ENCODE assay signal across 18 mouse cellular contexts in the genomic region with DNA sequence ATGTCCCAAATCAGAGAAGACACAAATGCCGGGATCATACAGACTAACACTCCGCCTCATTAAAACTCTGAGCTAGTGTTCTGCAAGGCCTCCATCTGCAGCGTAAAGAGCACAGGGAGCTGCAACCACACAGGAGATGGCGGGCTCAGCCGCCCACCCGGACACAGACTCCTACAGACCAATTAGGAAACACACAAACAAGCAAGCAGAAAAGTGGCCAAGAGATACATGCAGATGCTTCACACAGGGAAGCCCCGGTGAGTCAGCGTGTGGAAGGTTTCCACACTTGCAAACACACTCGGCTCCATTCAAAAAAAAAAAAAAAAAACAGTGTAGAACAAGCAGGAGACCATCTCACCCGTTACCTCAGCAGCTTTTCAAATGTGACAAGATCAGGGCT.
A peak's percentile ranks its signal among the peaks of the same experiment; 100 is the strongest.
DNase-seq lines count a peak whose midpoint lies in the region; ATAC-seq and TF ChIP-seq lines count a peak whose summit lies in the region.
"Had no signal": no experiment of that assay in that cellular context is flagged by ENCODE, and none has a peak within 500 bp of the region (broad histone marks: within the 10 kb centered on the region; RNA-seq: fewer than 3 reads in every experiment).

No protein-coding gene starts in this region.

- no peak for TF ChIP-seq CTCF in cerebellum, adult 2 months (IDR thresholded peaks at IDR 0.05; ENCODE audit: borderline replicate concordance, insufficient read depth, low read depth, low read length)

- no peak for TF ChIP-seq POLR2A in cerebellum, adult 2 months (IDR thresholded peaks at IDR 0.05; ENCODE audit: borderline replicate concordance, insufficient read depth, low read length)

- 36% methylated on average over 10 of the region's 10 CpGs for WGBS in cerebellum, adult 2 months
- 68% methylated on average over 10 of the region's 10 CpGs for WGBS in hindbrain, embryonic 13.5 days

- H3K27ac ChIP-seq in cerebellum, adult 2 months (ENCODE audit: insufficient read depth, low read length): no peak overlapping the region
- H3K27ac ChIP-seq in hindbrain, embryonic 13.5 days: no peak overlapping the region
- H3K27ac ChIP-seq: forebrain, embryonic 15.5 days; hindbrain, embryonic 12.5 days; limb, embryonic 15.5 days; midbrain, embryonic 15.5 days had no signal

- peak; percentile 48 to 72 for DNase-seq in cerebellum, adult 2 months
- DNase-seq in cerebellum, postnatal 10 days: no peak
- DNase-seq in left cerebral cortex, postnatal 36 days (ENCODE audit: low spot score in 2 of 2): peak; percentile 45 to 53
- DNase-seq in left cerebral cortex, postnatal 4 days: no peak
- DNase-seq in NIH3T3 (ENCODE audit: low read depth): peak; percentile 85
- peak; percentile 28 to 29 for DNase-seq in frontal cortex, postnatal 36 days (ENCODE audit: low spot score in 2 of 2)
- DNase-seq: B cell, adult 2 months; gastrocnemius, postnatal 10 days; kidney, adult 9 months; lung, postnatal 10 days; thymus, postnatal 4 days had no signal

- no peak overlapping the region for H3K4me2 ChIP-seq in hindbrain, embryonic 13.5 days
- H3K4me2 ChIP-seq: forebrain, embryonic 15.5 days; hindbrain, embryonic 12.5 days; limb, embryonic 15.5 days; midbrain, embryonic 15.5 days had no signal

- peaks cover 29% of the 10 kb centered on the region for H3K4me1 ChIP-seq in cerebellum, adult 2 months (ENCODE audit: control insufficient read depth, insufficient read depth, low read length)
- peaks cover 10% of the 10 kb centered on the region for H3K4me1 ChIP-seq in hindbrain, embryonic 13.5 days (replicated peaks)
- H3K4me1 ChIP-seq: limb, embryonic 15.5 days had no signal

- no peak for ATAC-seq in hindbrain, embryonic 13.5 days (ENCODE audit: low FRiP score)
- ATAC-seq: forebrain, embryonic 15.5 days; midbrain, embryonic 15.5 days had no signal

- no peaks in the 10 kb centered on the region for H3K27me3 ChIP-seq in cerebellum, adult 2 months (ENCODE audit: control insufficient read depth, insufficient read depth, low read length)
- H3K27me3 ChIP-seq in hindbrain, embryonic 13.5 days: no peaks in the 10 kb centered on the region
- H3K27me3 ChIP-seq: forebrain, embryonic 15.5 days; hindbrain, embryonic 12.5 days; limb, embryonic 15.5 days; midbrain, embryonic 15.5 days had no signal

- no peak overlapping the region for H3K9ac ChIP-seq in hindbrain, embryonic 13.5 days
- H3K9ac ChIP-seq: forebrain, embryonic 15.5 days; hindbrain, embryonic 12.5 days; limb, embryonic 15.5 days; midbrain, embryonic 15.5 days had no signal

- H3K4me3 ChIP-seq in cerebellum, adult 2 months (replicated peaks; ENCODE audit: insufficient read depth, low read depth, low read length): no peak overlapping the region
- no peak overlapping the region for H3K4me3 ChIP-seq in hindbrain, embryonic 13.5 days
- H3K4me3 ChIP-seq: erythroblast, embryonic 14.5 days; forebrain, embryonic 15.5 days; hindbrain, embryonic 12.5 days; limb, embryonic 15.5 days; megakaryocyte, embryonic 14.5 days; midbrain, embryonic 15.5 days had no signal

- H3K9me3 ChIP-seq in hindbrain, embryonic 13.5 days: no peaks in the 10 kb centered on the region
- H3K9me3 ChIP-seq: forebrain, embryonic 15.5 days; hindbrain, embryonic 12.5 days; limb, embryonic 15.5 days; megakaryocyte, embryonic 14.5 days; midbrain, embryonic 15.5 days had no signal

- H3K36me3 ChIP-seq in hindbrain, embryonic 13.5 days: no peaks in the 10 kb centered on the region
- H3K36me3 ChIP-seq: forebrain, embryonic 15.5 days; hindbrain, embryonic 12.5 days; limb, embryonic 15.5 days; midbrain, embryonic 15.5 days had no signal

- intact Hi-C loops in left cerebral cortex, postnatal 36 days (cut with DNase I): loop anchor here (5.0 kb wide), 1 partner anchor 132 kb away; no protein-coding TSS in a partner anchor
- intact Hi-C loops in left cerebral cortex, postnatal 4 days (cut with DNase I): no loop called here

Comparison
In these comparisons a context has a peak if more than half of its experiments do, and no peak if none do; other contexts are left out.
1. DNase-seq: peak in cerebellum, adult 2 months (2 of 2), left cerebral cortex, postnatal 36 days (2 of 2), NIH3T3 (single experiment) and frontal cortex, postnatal 36 days (2 of 2); none in cerebellum, postnatal 10 days (0 of 2) and left cerebral cortex, postnatal 4 days (single experiment).